Mouse (Mus musculus) embryonic fibroblast, embryonic 13.5 days (primary cell): ENCODE measurements around the gene Ntrk2.

ENCODE experiments used
- CTCF ChIP-seq: IDR thresholded peaks from 2 replicates; pipeline ENCODE4 v1.5.1; 2011; ENCODE audit warnings: mild to moderate bottlenecking, control low read depth, low read length, moderate library complexity, borderline replicate concordance; ENCODE audit not compliant: insufficient read depth
- POLR2A ChIP-seq: IDR thresholded peaks from 2 replicates; pipeline ENCODE4 v1.6.1; 2011; ENCODE audit warnings: low read depth, mild to moderate bottlenecking, control low read depth, low read length, moderate library complexity

DNA sequence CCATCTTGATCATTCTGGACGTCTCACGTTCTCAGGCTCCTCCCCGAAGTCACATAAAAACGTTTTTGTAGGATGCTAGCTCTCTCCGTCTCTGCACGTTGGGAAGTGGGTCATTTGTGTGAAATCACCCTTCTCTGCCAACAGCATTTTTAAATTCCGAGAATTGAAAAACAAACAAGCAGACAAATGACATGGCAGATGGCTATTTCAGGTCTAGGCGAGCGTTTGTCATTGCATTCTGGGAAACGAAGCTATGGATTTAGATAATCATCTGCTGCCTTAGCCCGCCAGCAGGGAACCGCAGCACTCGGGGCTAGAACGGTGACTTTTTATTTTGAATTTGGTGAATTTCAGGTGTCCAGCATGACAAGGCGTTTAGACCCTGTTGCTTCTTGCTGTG is 115.8 kb downstream of the Ntrk2 start:
- no peak for TF ChIP-seq CTCF
- TF ChIP-seq POLR2A: no peak
